Mouse (Mus musculus) ovary, postnatal 10 days (tissue): ENCODE results near the gene Oaz1.
A peak's percentile ranks its signal among the peaks of the same experiment; 100 is the strongest.

Experiments
- DNase-seq: peaks from one replicate; pipeline ENCODE4 v3.0.0; 2022; ENCODE audit warnings: low spot score

Gene Oaz1

GRCm38 (mm10) chr10:80826151-80827062 is at the start of gene Oaz1:
Gene Oaz1, plus strand, starts transcription at chr10:80826656.
- DNase-seq: peak; percentile 92

GRCm38 (mm10) chr10:80777123-80777522 is 49.3 kb upstream of the Oaz1 start:
- DNase-seq: no peak

GRCm38 (mm10) chr10:80779565-80779964 is 46.9 kb upstream of the Oaz1 start:
- DNase-seq: no peak

- DNase-seq: no peak
Observed at GRCm38 (mm10) chr10:80784302-80784701, 42.2 kb upstream of the Oaz1 start.

- DNase-seq: no peak
Observed at GRCm38 (mm10) chr10:80784871-80785270, 41.6 kb upstream of the Oaz1 start.

GRCm38 (mm10) chr10:80785963-80786362 is 40.5 kb upstream of the Oaz1 start:
- DNase-seq: no peak

GRCm38 (mm10) chr10:80787517-80787916 is 38.9 kb upstream of the Oaz1 start:
- no peak for DNase-seq

GRCm38 (mm10) chr10:80790761-80791404 is 35.6 kb upstream of the Oaz1 start:
- no peak for DNase-seq

GRCm38 (mm10) chr10:80791476-80792174 is 34.8 kb upstream of the Oaz1 start:
- no peak for DNase-seq

GRCm38 (mm10) chr10:80792175-80793032 is 34.1 kb upstream of the Oaz1 start:
- DNase-seq: no peak

- no peak for DNase-seq
Observed at GRCm38 (mm10) chr10:80793033-80793784, 33.2 kb upstream of the Oaz1 start.

- DNase-seq: no peak
Observed at GRCm38 (mm10) chr10:80793803-80794202, 32.7 kb upstream of the Oaz1 start.

GRCm38 (mm10) chr10:80794750-80795149 is 31.7 kb upstream of the Oaz1 start:
- DNase-seq: no peak

- no peak for DNase-seq
Observed at GRCm38 (mm10) chr10:80796307-80796848, 30.1 kb upstream of the Oaz1 start.

GRCm38 (mm10) chr10:80797186-80798149 is 29.0 kb upstream of the Oaz1 start:
- no peak for DNase-seq

GRCm38 (mm10) chr10:80798150-80799006 is 28.1 kb upstream of the Oaz1 start, which contains the start of the genes Sf3a2 and Plekhj1:
Gene Sf3a2, plus strand, starts transcription at chr10:80798198.
Gene Plekhj1, minus strand, starts transcription at chr10:80798626.
- peak; percentile 95 for DNase-seq

GRCm38 (mm10) chr10:80799070-80799566 is 27.3 kb upstream of the Oaz1 start:
- no peak for DNase-seq
